Mouse (Mus musculus) CH12.LX (cell line): ENCODE data around the gene Tmem191c.

Source experiments
- MXI1 ChIP-seq: IDR thresholded peaks from 2 replicates; pipeline ENCODE4 v1.6.1; 2011; ENCODE audit warnings: mild to moderate bottlenecking, low read depth, low read length, improper control_type of control experiment
- POLR2A ChIP-seq: IDR thresholded peaks from 2 replicates; pipeline ENCODE4 v1.6.1; 2011; ENCODE audit warnings: low read depth, mild to moderate bottlenecking, improper control_type of control experiment, low read length

DNA sequence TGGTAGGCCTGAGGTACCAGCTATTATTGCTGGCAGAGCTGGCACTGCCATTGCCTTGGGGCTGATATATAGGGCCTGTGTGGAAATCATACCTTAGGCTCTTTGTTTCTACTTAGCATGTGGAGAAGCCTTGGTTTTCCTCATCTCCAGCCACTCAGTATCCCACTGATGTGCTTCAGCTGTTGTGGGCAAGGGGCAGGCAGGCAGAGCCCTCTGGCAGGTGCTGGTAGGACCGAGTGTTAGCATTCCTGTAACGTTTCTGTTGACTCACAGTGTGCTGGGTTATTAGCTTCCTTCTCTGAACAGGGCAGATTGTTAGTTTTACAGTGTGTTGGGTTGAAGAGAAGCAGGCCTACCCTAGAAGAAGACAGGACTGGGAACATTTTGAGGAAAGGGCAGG, 20.6 kb upstream of the Tmem191c start:
- TF ChIP-seq POLR2A: no peak
- no peak for TF ChIP-seq MXI1
